Mouse (Mus musculus) limb, embryonic 11.5 days (tissue): ENCODE measurements around the gene Gm9736. TPM values are rescaled to one million over a fixed set of nuclear protein-coding genes. Genes with fewer than 3 reads are reported as not detected.
"Not testable (repeated sequence)": the region's sequence is repeated elsewhere in the genome, so short reads cannot be mapped to it uniquely, and the experiment has no call there.

Source experiments
- ATAC-seq: fragments of 200-750 bp; cut with Nextera tagmentation; 2 replicates; pipeline ENCODE4 v1.8.0; 2017; ENCODE audit warnings: low read depth; ENCODE audit not compliant: insufficient number of reproducible peaks, low FRiP score, low TSS enrichment
- DNase-seq: peaks from one replicate; pipeline ENCODE4 v3.0.0-alpha.2; 2015; ENCODE audit warnings: low spot score
- H3K27ac ChIP-seq: fragments of 300-500 bp; sonication (generic); replicated peaks from 2 replicates; pipeline ENCODE4 v1.5.1; 2014; ENCODE audit warnings: low read depth, mild to moderate bottlenecking, low read length
- H3K27me3 ChIP-seq: fragments of 300-500 bp; sonication (generic); 2 replicates; pipeline ENCODE4 v1.6.1; 2014; ENCODE audit warnings: mild to moderate bottlenecking, low read length, mixed read lengths; ENCODE audit not compliant: control insufficient read depth, insufficient read depth
- H3K36me3 ChIP-seq: fragments of 300-500 bp; sonication (generic); 2 replicates; pipeline ENCODE4 v1.6.1; 2014; ENCODE audit warnings: mild to moderate bottlenecking, low read length, moderate library complexity, mixed read lengths; ENCODE audit not compliant: control insufficient read depth, insufficient read depth
- H3K4me1 ChIP-seq: fragments of 300-500 bp; sonication (generic); 2 replicates; pipeline ENCODE4 v1.6.1; 2014; ENCODE audit warnings: low read length, mixed read lengths; ENCODE audit not compliant: control insufficient read depth, insufficient read depth
- H3K4me2 ChIP-seq: fragments of 300-500 bp; sonication (generic); 2 replicates; pipeline ENCODE4 v1.6.1; 2014; ENCODE audit warnings: low read depth, mild to moderate bottlenecking, moderate library complexity; ENCODE audit not compliant: severe bottlenecking
- H3K4me3 ChIP-seq: fragments of 300-500 bp; sonication (generic); 2 replicates; pipeline ENCODE4 v1.5.1; 2014; ENCODE audit warnings: low read depth, low read length
- H3K9ac ChIP-seq: fragments of 300-500 bp; sonication (generic); 2 replicates; pipeline ENCODE4 v1.6.1; 2014; ENCODE audit warnings: mild to moderate bottlenecking, low read length
- H3K9me3 ChIP-seq: fragments of 300-500 bp; sonication (generic); 2 replicates; pipeline ENCODE4 v1.6.1; 2016; ENCODE audit warnings: low read length; ENCODE audit not compliant: control insufficient read depth
- WGBS: fragments of 180-500 bp; shearing (Covaris S2); extraction: QIAGEN DNeasy Blood & Tissue Kit; methylation state at CpG from one replicate; pipeline ENCODE4 v1.1.7; 2014; 5-methylcytosine and 5-hydroxymethylcytosine counted together
- polyA plus RNA-seq: library from polyadenylated mRNA; unstranded; fragments of >200 nt; fragmentation: Nextera tagmentation; extraction: Ambion mirVana; gene quantifications from 2 replicates; pipeline ENCODE4 v1.2.1, GENCODE M21; 2014

The Gm9736 gene
- polyA plus RNA-seq, 1 experiment from 2014 or later = not detected

- WGBS = 79% methylated on average over 1 of the region's 1 CpGs
- H3K4me3 ChIP-seq = no peak within 1 kb of the TSS
- H3K9me3 ChIP-seq = no peaks in the 10 kb centered on the region; the same call in 1 of the 2 replicates
- no peak within 1 kb of the TSS for H3K4me2 ChIP-seq
- no peaks in the 10 kb centered on the region for H3K27me3 ChIP-seq
- H3K27ac ChIP-seq = no peak within 1 kb of the TSS
- DNase-seq = no peak
- no peaks in the 10 kb centered on the region for H3K4me1 ChIP-seq
- no peak for ATAC-seq
- H3K36me3 ChIP-seq = no peaks in the 10 kb centered on the region
- H3K9ac ChIP-seq = no peak within 1 kb of the TSS
Observed at GRCm38 (mm10) chr10:77715507-77715906, 35.6 kb downstream of the Gm9736 start, which contains the start of gene Gm10142. Gene Gm10142 (plus strand): TSS chr10:77715807.

- no peaks in the 10 kb centered on the region for H3K36me3 ChIP-seq
- 57% methylated on average over 4 of the region's 4 CpGs for WGBS
Observed at GRCm38 (mm10) chr10:77713734-77714133, 37.4 kb downstream of the Gm9736 start.

GRCm38 (mm10) chr10:77711157-77711556, 40.0 kb downstream of the Gm9736 start, which contains the start of gene Gm10024:
Gene Gm10024 (plus strand): TSS chr10:77711457.
- not testable (repeated sequence) for H3K4me3 ChIP-seq, H3K9ac ChIP-seq, H3K9me3 ChIP-seq, H3K4me2 ChIP-seq, H3K36me3 ChIP-seq, H3K4me1 ChIP-seq, DNase-seq, ATAC-seq, H3K27ac ChIP-seq, H3K27me3 ChIP-seq

More at GRCm38 (mm10) chr10:77713734-77714133, 37.4 kb downstream of the Gm9736 start:
- Histone ChIP-seq H3K9ac (no peak overlapping the region), H3K4me2 (no peak overlapping the region), H3K9me3 (no peaks in the 10 kb centered on the region; the same call in 1 of the 2 replicates), H3K4me3 (no peak overlapping the region), H3K27ac (no peak overlapping the region), H3K4me1 (no peaks in the 10 kb centered on the region), H3K27me3 (no peaks in the 10 kb centered on the region)
- ATAC-seq = no peak
- DNase-seq = no peak

- no peak overlapping the region for H3K4me2 ChIP-seq
- DNase-seq = no peak
- H3K9ac ChIP-seq = no peak overlapping the region
- no peak overlapping the region for H3K27ac ChIP-seq
- 84% methylated on average over 3 of the region's 3 CpGs for WGBS
- H3K4me3 ChIP-seq = no peak overlapping the region
- no peaks in the 10 kb centered on the region; the same call in 1 of the 2 replicates for H3K9me3 ChIP-seq
- H3K4me1 ChIP-seq = no peaks in the 10 kb centered on the region
- ATAC-seq = no peak
- H3K27me3 ChIP-seq = no peaks in the 10 kb centered on the region
- H3K36me3 ChIP-seq = no peaks in the 10 kb centered on the region
Observed at GRCm38 (mm10) chr10:77709831-77710230, 41.3 kb downstream of the Gm9736 start.

GRCm38 (mm10) chr10:77706326-77706725, 44.8 kb downstream of the Gm9736 start, which contains the start of gene Gm10272:
Gene Gm10272 (plus strand): TSS chr10:77706626.
- Histone ChIP-seq H3K4me3 (no peak within 1 kb of the TSS), H3K9me3 (no peaks in the 10 kb centered on the region; the same call in 1 of the 2 replicates), H3K27me3 (no peaks in the 10 kb centered on the region), H3K4me1 (no peaks in the 10 kb centered on the region), H3K9ac (no peak within 1 kb of the TSS), H3K36me3 (no peaks in the 10 kb centered on the region), H3K27ac (no peak within 1 kb of the TSS), H3K4me2 (no peak within 1 kb of the TSS)
- DNase-seq (no peak), ATAC-seq (no peak)
- 92% methylated on average over 1 of the region's 1 CpGs for WGBS

Other genes starting within 250 kb of the Gm9736 start
- gene Fam207a, start 235.6 kb downstream of the Gm9736 start, polyA plus RNA-seq = 43.4 and 43.8 TPM in 2 replicates
- 0.64 and 0.68 TPM in 2 replicates for gene Itgb2, start 221.1 kb downstream of the Gm9736 start, polyA plus RNA-seq
- gene Pttg1ip, start 169.6 kb downstream of the Gm9736 start, polyA plus RNA-seq = 75.5 and 84.6 TPM in 2 replicates
- gene Sumo3, start 145.3 kb downstream of the Gm9736 start, polyA plus RNA-seq = 340 and 351 TPM in 2 replicates
- gene Gm49325, start 145.2 kb downstream of the Gm9736 start, polyA plus RNA-seq = 2.3 TPM in 1 of 2 replicates, not detected in the other
- 52.3 and 52.6 TPM in 2 replicates for gene Ube2g2, start 129.1 kb downstream of the Gm9736 start, polyA plus RNA-seq
- 0.45 and 0.84 TPM in 2 replicates for gene Tspear, start 64.8 kb downstream of the Gm9736 start, polyA plus RNA-seq
- not detected in 2 replicates for gene Gm19402, start 60.6 kb downstream of the Gm9736 start, polyA plus RNA-seq
- gene Gm9508, start 54.1 kb downstream of the Gm9736 start, polyA plus RNA-seq = not detected in 2 replicates
- gene Gm10272, start 44.7 kb downstream of the Gm9736 start, polyA plus RNA-seq = not detected in 2 replicates
- not detected in 2 replicates for gene Gm10024, start 39.9 kb downstream of the Gm9736 start, polyA plus RNA-seq
- gene Gm10142, start 35.5 kb downstream of the Gm9736 start, polyA plus RNA-seq = not detected in 2 replicates
- gene Krtap12-1, start 30.8 kb downstream of the Gm9736 start, polyA plus RNA-seq = not detected in 2 replicates
- gene Gm10100, start 24.9 kb downstream of the Gm9736 start, polyA plus RNA-seq = not detected in 2 replicates
- gene Gm18596, start 8.7 kb downstream of the Gm9736 start, polyA plus RNA-seq = not detected in 2 replicates
- not detected in 2 replicates for gene Gm3233, start 8.3 kb upstream of the Gm9736 start, polyA plus RNA-seq
- not detected in 2 replicates for gene Gm3238, start 20.0 kb upstream of the Gm9736 start, polyA plus RNA-seq
- not detected in 2 replicates for gene Gm7138, start 25.6 kb upstream of the Gm9736 start, polyA plus RNA-seq
- not detected in 2 replicates for gene Gm3250, start 31.2 kb upstream of the Gm9736 start, polyA plus RNA-seq
- gene Gm7137, start 36.8 kb upstream of the Gm9736 start, polyA plus RNA-seq = not detected in 2 replicates
- not detected in 2 replicates for gene Gm9639, start 43.7 kb upstream of the Gm9736 start, polyA plus RNA-seq
- not detected in 2 replicates for gene Gm19668, start 47.8 kb upstream of the Gm9736 start, polyA plus RNA-seq
- gene Gm9507, start 60.5 kb upstream of the Gm9736 start, polyA plus RNA-seq = not detected in 2 replicates
- gene Gm2696, start 63.3 kb upstream of the Gm9736 start, polyA plus RNA-seq = not detected in 2 replicates
- gene Krtap10-4, start 75.7 kb upstream of the Gm9736 start, polyA plus RNA-seq = not detected in 2 replicates
- gene Krtap10-10, start 84.6 kb upstream of the Gm9736 start, polyA plus RNA-seq = not detected in 2 replicates
- not detected in 2 replicates for gene Gm36176, start 95.4 kb upstream of the Gm9736 start, polyA plus RNA-seq
- not detected in 2 replicates for gene Gm10318, start 101.5 kb upstream of the Gm9736 start, polyA plus RNA-seq
- gene Gm3285, start 110.6 kb upstream of the Gm9736 start, polyA plus RNA-seq = not detected in 2 replicates
- 1.4 and 1.5 TPM in 2 replicates for gene Lrrc3, start 151.2 kb upstream of the Gm9736 start, polyA plus RNA-seq
- 0.10 and 0.27 TPM in 2 replicates for gene Trpm2, start 219.2 kb upstream of the Gm9736 start, polyA plus RNA-seq
- gene 1810043G02Rik, start 227.2 kb upstream of the Gm9736 start, polyA plus RNA-seq = 29.5 and 31.0 TPM in 2 replicates